Mouse (Mus musculus) spleen, adult 2 months (tissue): ENCODE measurements around the gene Bean1.

ENCODE experiments used
- CTCF ChIP-seq: fragments of 200-500 bp; IDR thresholded peaks from 2 replicates; pipeline ENCODE4 v1.5.1; 2011; ENCODE audit warnings: mild to moderate bottlenecking, inconsistent platforms; ENCODE audit not compliant: insufficient read depth, insufficient read length, insufficient replicate concordance; ENCODE audit errors: extremely low read depth
- POLR2A ChIP-seq: fragments of 200-500 bp; IDR thresholded peaks from 2 replicates; pipeline ENCODE4 v1.6.1; 2011; ENCODE audit warnings: low read depth, low read length, inconsistent platforms

DNA sequence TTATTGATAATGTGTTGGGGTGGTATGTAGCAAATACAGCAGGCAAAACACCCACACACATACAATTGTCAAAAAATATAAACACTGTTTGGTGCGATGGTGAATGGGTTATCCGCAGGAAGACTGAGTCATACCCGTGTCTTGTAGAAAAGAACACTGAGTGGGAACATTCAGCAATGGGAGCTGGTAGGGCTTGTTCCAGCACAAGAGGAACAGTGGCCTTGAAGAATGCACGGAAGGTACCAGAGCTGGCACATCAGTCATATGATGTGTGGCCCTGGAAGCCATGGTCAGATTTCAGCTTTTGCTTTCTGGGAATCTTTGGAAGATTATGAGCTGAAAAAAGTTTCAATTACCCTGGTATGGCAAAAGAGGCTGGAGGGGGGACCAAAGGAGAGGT, 16.6 kb downstream of the Bean1 start:
- TF ChIP-seq CTCF: no peak
- no peak for TF ChIP-seq POLR2A
